Comparison of ENCODE assay signal across 13 mouse cellular contexts in genomic region chr5:53025276-53025973, GRCm38 (mm10). TPM values are rescaled to one million over a fixed set of nuclear protein-coding genes. Genes with fewer than 3 reads are reported as not detected.
DNase-seq lines count a peak whose midpoint lies in the region; ATAC-seq lines count a peak whose summit lies in the region.
"Had no signal": no experiment of that assay in that cellular context is flagged by ENCODE, and none has a peak within 500 bp of the region (broad histone marks: within the 10 kb centered on the region; RNA-seq: fewer than 3 reads in every experiment).

No protein-coding gene starts in this region.

- no peak overlapping the region for H3K27ac ChIP-seq in heart, embryonic 11.5 days (ENCODE audit: low read depth, low read length)
- H3K27ac ChIP-seq in hindbrain, embryonic 10.5 days: no peak overlapping the region
- H3K27ac ChIP-seq: hindbrain, embryonic 14.5 days; layer of hippocampus, adult 2 months had no signal

- no peak overlapping the region for H3K4me2 ChIP-seq in heart, embryonic 11.5 days
- H3K4me2 ChIP-seq: hindbrain, embryonic 14.5 days had no signal

- no peaks in the 10 kb centered on the region for H3K36me3 ChIP-seq in heart, embryonic 11.5 days (ENCODE audit: control insufficient read depth, insufficient read depth, low read length)
- no peaks in the 10 kb centered on the region for H3K36me3 ChIP-seq in hindbrain, embryonic 10.5 days

- 76% methylated on average over 8 of the region's 8 CpGs for WGBS in heart, embryonic 11.5 days (ENCODE audit: insufficient replicate concordance)
- WGBS in hindbrain, embryonic 10.5 days: 88% methylated on average over 8 of the region's 8 CpGs

- no peak overlapping the region for H3K4me3 ChIP-seq in heart, embryonic 11.5 days (ENCODE audit: low read depth, low read length)
- no peak overlapping the region for H3K4me3 ChIP-seq in hindbrain, embryonic 10.5 days
- H3K4me3 ChIP-seq: layer of hippocampus, adult 2 months had no signal

- peak; percentile 26 for DNase-seq in heart, adult 8-10 months (ENCODE audit: low spot score)
- peak; percentile 16 for DNase-seq in left cerebral cortex, postnatal 4 days
- DNase-seq in left cerebral cortex, adult 18-20 months (ENCODE audit: low spot score in 2 of 2): no peak
- peak; percentile 85 for DNase-seq in brain, adult 2 months (ENCODE audit: low read depth, low spot score)
- DNase-seq in fat pad, adult 2 months (ENCODE audit: extremely low read depth, low read depth, low spot score): peak; percentile 84
- DNase-seq in ovary, adult 18-20 months (ENCODE audit: low spot score): no peak
- DNase-seq in hindbrain, embryonic 10.5 days (ENCODE audit: low spot score): no peak
- DNase-seq: lung, postnatal 10 days had no signal

- no peaks in the 10 kb centered on the region for H3K9me3 ChIP-seq in heart, embryonic 11.5 days (replicated peaks; ENCODE audit: control insufficient read depth, low read length)
- H3K9me3 ChIP-seq in hindbrain, embryonic 10.5 days: no peaks in the 10 kb centered on the region

- intact Hi-C loops in left cerebral cortex, postnatal 4 days (cut with DNase I): no loop called here

- H3K4me1 ChIP-seq in heart, embryonic 11.5 days (ENCODE audit: control insufficient read depth, insufficient read depth, low read length): no peaks in the 10 kb centered on the region
- 0 out of 2 replicates have a peak, but pooled peaks cover 6% of the 10 kb centered on the region for H3K4me1 ChIP-seq in hindbrain, embryonic 10.5 days (replicated peaks)

- no peaks in the 10 kb centered on the region for H3K27me3 ChIP-seq in heart, embryonic 11.5 days (ENCODE audit: control insufficient read depth, insufficient read depth, low read length)
- no peaks in the 10 kb centered on the region for H3K27me3 ChIP-seq in hindbrain, embryonic 10.5 days (ENCODE audit: insufficient read depth, poor library complexity, severe bottlenecking)

- H3K9ac ChIP-seq in heart, embryonic 11.5 days (ENCODE audit: low read depth, low read length): no peak overlapping the region
- H3K9ac ChIP-seq: hindbrain, embryonic 14.5 days had no signal

- ATAC-seq in heart, embryonic 11.5 days (replicated peaks; ENCODE audit: insufficient number of reproducible peaks, low FRiP score, low TSS enrichment): no peak

RNA-seq across cellular contexts. Expression of gene Slc34a2, which starts 12.5 kb away (rescaled TPM):
- under 1 TPM in 1 of 4 experiments, not detected in 3; 0.09 TPM for total RNA-seq in heart, adult 8-10 months (2022)
- polyA plus RNA-seq in heart, embryonic 11.5 days (2014; fragmentation: Nextera tagmentation; extraction: Ambion mirVana): not detected in 2 replicates
- total RNA-seq in left cerebral cortex, postnatal 4 days (2021): under 1 TPM in 1 of 2 experiments, not detected in 1; 0.14 TPM
- total RNA-seq in left cerebral cortex, adult 18-20 months (2021): under 1 TPM; 0.07 to 0.23 TPM
- polyA plus RNA-seq in hindbrain, embryonic 10.5 days (2016; fragmentation: Nextera tagmentation; extraction: Ambion mirVana): 0.05 TPM in 1 of 2 replicates, not detected in the other
- total RNA-seq: gastrocnemius, adult 8-10 months; layer of hippocampus, adult 2 months had no signal
- polyA plus RNA-seq: forebrain, embryonic 11.5 days had no signal

Comparison
In these comparisons a context has a peak if more than half of its experiments do, and no peak if none do; other contexts are left out.
1. DNase-seq: peak in heart, adult 8-10 months (single experiment), left cerebral cortex, postnatal 4 days (single experiment), brain, adult 2 months (single experiment) and fat pad, adult 2 months (single experiment); none in left cerebral cortex, adult 18-20 months (0 of 2), ovary, adult 18-20 months (single experiment) and hindbrain, embryonic 10.5 days (single experiment).